Mouse (Mus musculus) forebrain, embryonic 12.5 days (tissue): ENCODE measurements around the gene Esp34. TPM values are rescaled to one million over a fixed set of nuclear protein-coding genes. Genes with fewer than 3 reads are reported as not detected.

Source experiments
- ATAC-seq: fragments of 200-750 bp; cut with Nextera tagmentation; 2 replicates; pipeline ENCODE4 v1.8.0; 2017; ENCODE audit warnings: moderate TSS enrichment; ENCODE audit not compliant: low FRiP score
- H3K27ac ChIP-seq: fragments of 300-500 bp; sonication (generic); 2 replicates; pipeline ENCODE4 v1.5.1; 2016; ENCODE audit warnings: mild to moderate bottlenecking
- H3K27me3 ChIP-seq: fragments of 300-500 bp; sonication (generic); 2 replicates; pipeline ENCODE4 v1.6.1; 2016; ENCODE audit warnings: mild to moderate bottlenecking
- H3K36me3 ChIP-seq: fragments of 300-500 bp; sonication (generic); replicated peaks from 2 replicates; pipeline ENCODE4 v1.6.1; 2016; ENCODE audit warnings: mild to moderate bottlenecking
- H3K4me1 ChIP-seq: fragments of 300-500 bp; sonication (generic); 2 replicates; pipeline ENCODE4 v1.6.1; 2016
- H3K4me2 ChIP-seq: fragments of 300-500 bp; sonication (generic); 2 replicates; pipeline ENCODE4 v1.6.1; 2016; ENCODE audit warnings: mild to moderate bottlenecking, moderate library complexity
- H3K4me3 ChIP-seq: fragments of 300-500 bp; sonication (generic); replicated peaks from 2 replicates; pipeline ENCODE4 v1.5.1; 2016; ENCODE audit warnings: mild to moderate bottlenecking
- H3K9ac ChIP-seq: fragments of 300-500 bp; sonication (generic); 2 replicates; pipeline ENCODE4 v1.6.1; 2016; ENCODE audit warnings: mild to moderate bottlenecking
- H3K9me3 ChIP-seq: fragments of 300-500 bp; sonication (generic); 2 replicates; pipeline ENCODE4 v1.6.1; 2016
- WGBS: fragments of 180-500 bp; shearing (Covaris S2); methylation state at CpG from one replicate; pipeline ENCODE4 v1.1.7; 2016; 5-methylcytosine and 5-hydroxymethylcytosine counted together
- polyA plus RNA-seq: library from polyadenylated mRNA; unstranded; fragments of >200 nt; fragmentation: Nextera tagmentation; extraction: Ambion mirVana; gene quantifications from 2 replicates; pipeline ENCODE4 v1.2.1, GENCODE M21; 2016

The Esp34 gene
- not detected in 2 replicates for polyA plus RNA-seq

DNA sequence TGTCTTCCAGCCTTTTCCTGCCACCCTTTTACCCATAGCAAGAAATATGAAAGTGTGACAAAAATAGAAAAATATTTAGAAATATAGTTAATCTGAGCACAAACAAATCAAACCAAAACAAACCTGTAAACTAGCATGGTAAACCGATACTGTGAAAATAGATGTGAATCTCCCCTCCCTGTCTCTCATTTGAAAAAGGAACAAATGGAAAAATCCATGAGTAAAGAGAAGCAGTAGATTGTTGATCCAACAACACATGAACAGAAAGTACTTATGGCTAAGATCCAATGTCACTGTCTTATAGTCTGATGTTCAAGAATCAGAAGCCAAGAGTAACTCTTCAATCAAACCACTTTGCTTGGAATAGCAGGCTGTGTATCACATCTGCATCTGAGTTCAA lies at the start of gene Esp34:
Esp34 (plus strand) TSS at position 301 of the 400 bp plus-strand sequence.
- H3K27ac ChIP-seq = no peak within 1 kb of the TSS
- no peaks in the 10 kb centered on the region for H3K27me3 ChIP-seq
- H3K4me1 ChIP-seq = no peaks in the 10 kb centered on the region
- WGBS = 89% methylated on average over 1 of the region's 1 CpGs
- peaks cover 16% of the 10 kb centered on the region; the same call in 1 of the 2 replicates for H3K9me3 ChIP-seq
- ATAC-seq = no peak
- H3K4me2 ChIP-seq = no peak within 1 kb of the TSS
- H3K36me3 ChIP-seq = no peaks in the 10 kb centered on the region
- H3K9ac ChIP-seq = no peak within 1 kb of the TSS
- no peak within 1 kb of the TSS for H3K4me3 ChIP-seq

DNA sequence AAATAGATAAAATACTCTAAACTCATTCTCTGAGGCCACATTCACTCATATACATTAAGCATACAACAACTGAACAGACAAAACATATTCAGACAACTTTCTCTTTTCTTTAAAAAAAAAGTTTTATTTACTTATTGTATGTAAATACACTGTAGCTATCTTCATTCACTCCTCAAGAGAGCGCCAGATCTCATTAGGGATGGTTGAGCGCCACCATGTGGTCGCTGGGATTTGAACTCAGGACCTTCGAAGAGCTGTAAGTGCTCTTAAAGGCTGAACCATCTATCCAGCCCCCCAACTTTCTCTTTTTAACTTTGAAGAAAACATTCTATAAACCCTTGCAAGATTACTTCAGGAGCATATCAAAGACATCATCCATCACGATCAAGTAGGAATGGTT lies 8.5 kb downstream of the Esp34 start:
- no peaks in the 10 kb centered on the region for H3K4me1 ChIP-seq
- no peak for ATAC-seq

More for the DNA sequence above, 8.5 kb downstream of the Esp34 start:
- no peak overlapping the region for H3K9ac ChIP-seq
- no peak overlapping the region for H3K4me2 ChIP-seq
- WGBS = 68% methylated on average over 5 of the region's 5 CpGs
- H3K27ac ChIP-seq = no peak overlapping the region
- H3K27me3 ChIP-seq = no peaks in the 10 kb centered on the region
- H3K9me3 ChIP-seq = peaks cover 8% of the 10 kb centered on the region
- no peak overlapping the region for H3K4me3 ChIP-seq
- no peaks in the 10 kb centered on the region for H3K36me3 ChIP-seq

Other genes starting within 250 kb of the Esp34 start
- not detected in 2 replicates for gene Olfr137, start 246.6 kb upstream of the Esp34 start, polyA plus RNA-seq
- not detected in 2 replicates for gene Olfr136, start 224.4 kb upstream of the Esp34 start, polyA plus RNA-seq
- not detected in 2 replicates for gene Esp36, start 134.0 kb upstream of the Esp34 start, polyA plus RNA-seq
- not detected in 2 replicates for gene Esp31, start 85.3 kb downstream of the Esp34 start, polyA plus RNA-seq